Mouse (Mus musculus) Muller cell, postnatal 12 days (primary cell): ENCODE results near the gene Galnt16.
A peak's percentile ranks its signal among the peaks of the same experiment; 100 is the strongest.

Experiments
- DNase-seq: peaks from one replicate; pipeline ENCODE4 v3.0.0-alpha.2; 2015; ENCODE audit errors: inconsistent ontology term

The Galnt16 gene

GRCm38 (mm10) chr12:80598756-80599155 is 80.7 kb downstream of the Galnt16 start:
- peak; percentile 90 for DNase-seq

GRCm38 (mm10) chr12:80601597-80602269 is 83.7 kb downstream of the Galnt16 start:
- no peak for DNase-seq

- no peak for DNase-seq
Observed at GRCm38 (mm10) chr12:80602432-80602831, 84.4 kb downstream of the Galnt16 start.

- peak; percentile 57 for DNase-seq
Observed at GRCm38 (mm10) chr12:80603566-80603965, 85.5 kb downstream of the Galnt16 start.

GRCm38 (mm10) chr12:80604218-80604617 is 86.1 kb downstream of the Galnt16 start:
- no peak for DNase-seq

GRCm38 (mm10) chr12:80608576-80608975 is 90.5 kb downstream of the Galnt16 start:
- DNase-seq: no peak

- no peak for DNase-seq
Observed at GRCm38 (mm10) chr12:80609928-80610327, 91.9 kb downstream of the Galnt16 start.

- no peak for DNase-seq
Observed at GRCm38 (mm10) chr12:80612113-80612791, 94.2 kb downstream of the Galnt16 start.

- DNase-seq: no peak
Observed at GRCm38 (mm10) chr12:80615371-80616257, 97.5 kb downstream of the Galnt16 start.

GRCm38 (mm10) chr12:80620501-80620900 is 102.4 kb downstream of the Galnt16 start:
- no peak for DNase-seq

- no peak for DNase-seq
Observed at GRCm38 (mm10) chr12:80631790-80632189, 113.7 kb downstream of the Galnt16 start.

GRCm38 (mm10) chr12:80642725-80643692 is 124.9 kb downstream of the Galnt16 start:
- DNase-seq: peak; percentile 29

GRCm38 (mm10) chr12:80643693-80644505 is 125.8 kb downstream of the Galnt16 start, which contains the start of the genes Slc39a9 and Erh:
TSS of gene Slc39a9 (plus strand) at chr12:80643883.
TSS of gene Erh (minus strand) at chr12:80644341.
- peak; percentile 95 for DNase-seq

- no peak for DNase-seq
Observed at GRCm38 (mm10) chr12:80644506-80644868, 126.4 kb downstream of the Galnt16 start.

- DNase-seq: no peak
Observed at GRCm38 (mm10) chr12:80646377-80646776, 128.3 kb downstream of the Galnt16 start.

- DNase-seq: peak; percentile 30
Observed at GRCm38 (mm10) chr12:80653951-80654658, 136.0 kb downstream of the Galnt16 start.

GRCm38 (mm10) chr12:80654659-80655025 is 136.6 kb downstream of the Galnt16 start:
- DNase-seq: no peak

- no peak for DNase-seq
Observed at GRCm38 (mm10) chr12:80658661-80659060, 140.6 kb downstream of the Galnt16 start.

- no peak for DNase-seq
Observed at GRCm38 (mm10) chr12:80662322-80662721, 144.2 kb downstream of the Galnt16 start.

- no peak for DNase-seq
Observed at GRCm38 (mm10) chr12:80663935-80664334, 145.9 kb downstream of the Galnt16 start.
